Mouse (Mus musculus) embryo, embryonic 11 days (tissue): ENCODE results near the gene Olfr1513.
"Not testable (repeated sequence)": the region's sequence is repeated elsewhere in the genome, so short reads cannot be mapped to it uniquely, and the experiment has no call there.

Source experiments
- DNase-seq: peaks from one replicate; pipeline ENCODE4 v3.0.0-alpha.2; 2015

The Olfr1513 gene

GRCm38 (mm10) chr14:52356308-52356707, at the start of gene Olfr1513:
Olfr1513 (minus strand) TSS chr14:52356408.
- DNase-seq: no peak

GRCm38 (mm10) chr14:52397279-52397678, 41.1 kb upstream of the Olfr1513 start, which contains the start of gene Olfr1511:
Olfr1511 (minus strand) TSS chr14:52397379.
- DNase-seq: no peak

GRCm38 (mm10) chr14:52390084-52390848, 34.1 kb upstream of the Olfr1513 start:
- not testable (repeated sequence) for DNase-seq

GRCm38 (mm10) chr14:52379068-52379467, 22.9 kb upstream of the Olfr1513 start, which contains the start of gene Olfr1512:
Olfr1512 (minus strand) TSS chr14:52379168.
- DNase-seq: no peak

GRCm38 (mm10) chr14:52368741-52369140, 12.5 kb upstream of the Olfr1513 start:
- DNase-seq: no peak

GRCm38 (mm10) chr14:52339512-52339852, 16.7 kb downstream of the Olfr1513 start:
- no peak for DNase-seq

GRCm38 (mm10) chr14:52338751-52339511, 17.3 kb downstream of the Olfr1513 start:
- DNase-seq: peak; percentile 85

- DNase-seq: no peak
Measured at GRCm38 (mm10) chr14:52332171-52332570, 24.0 kb downstream of the Olfr1513 start.

- DNase-seq: peak; percentile 58
Measured at GRCm38 (mm10) chr14:52331069-52331750, 25.0 kb downstream of the Olfr1513 start.

GRCm38 (mm10) chr14:52327910-52328812, 28.0 kb downstream of the Olfr1513 start, which contains the start of gene Sall2:
Sall2 (minus strand) TSS chr14:52328762.
- DNase-seq: peak; percentile 53

- peak; percentile 72 for DNase-seq
Measured at GRCm38 (mm10) chr14:52327375-52327901, 28.8 kb downstream of the Olfr1513 start.

GRCm38 (mm10) chr14:52325890-52326289, 30.3 kb downstream of the Olfr1513 start:
- peak; percentile 66 for DNase-seq

GRCm38 (mm10) chr14:52319361-52319760, 36.8 kb downstream of the Olfr1513 start:
- no peak for DNase-seq

GRCm38 (mm10) chr14:52316441-52317225, 39.6 kb downstream of the Olfr1513 start:
- peak; percentile 78 for DNase-seq

- DNase-seq: peak; percentile 89
Measured at GRCm38 (mm10) chr14:52315792-52316440, 40.3 kb downstream of the Olfr1513 start.

GRCm38 (mm10) chr14:52315283-52315780, 40.9 kb downstream of the Olfr1513 start:
- DNase-seq: no peak

GRCm38 (mm10) chr14:52314808-52315150, 41.4 kb downstream of the Olfr1513 start:
- DNase-seq: no peak

GRCm38 (mm10) chr14:52313931-52314807, 42.0 kb downstream of the Olfr1513 start:
- DNase-seq: no peak

GRCm38 (mm10) chr14:52310906-52311305, 45.3 kb downstream of the Olfr1513 start:
- DNase-seq: no peak
